Mouse (Mus musculus): ENCODE data around the gene Pygm.

GRCm38 (mm10) chr19:6405433-6405832, 21.2 kb downstream of the Pygm start:
- TF ChIP-seq TAL1 (IDR thresholded peaks at IDR 0.05; ENCODE audit: low read length) (no peak), GATA1 (IDR thresholded peaks at IDR 0.05; ENCODE audit: low read length) (no peak)
